Mouse (Mus musculus) liver, embryonic 16.5 days (tissue): ENCODE results near the gene Dlg1. TPM values are rescaled to one million over a fixed set of nuclear protein-coding genes. Genes with fewer than 3 reads are reported as not detected.

ENCODE experiments used
- ATAC-seq: fragments of 200-750 bp; cut with Nextera tagmentation; 2 replicates; pipeline ENCODE4 v1.8.0; 2017; ENCODE audit warnings: low read depth, mild to moderate bottlenecking, moderate number of reproducible peaks, moderate library complexity
- H3K27ac ChIP-seq: fragments of 300-500 bp; sonication (generic); 2 replicates; pipeline ENCODE4 v1.5.1; 2014; ENCODE audit warnings: mild to moderate bottlenecking, low read length
- H3K27me3 ChIP-seq: fragments of 300-500 bp; sonication (generic); 2 replicates; pipeline ENCODE4 v1.6.1; 2014; ENCODE audit warnings: low read depth, low read length, mixed read lengths; ENCODE audit not compliant: control insufficient read depth, insufficient read depth
- H3K36me3 ChIP-seq: fragments of 300-500 bp; sonication (generic); 2 replicates; pipeline ENCODE4 v1.6.1; 2014; ENCODE audit warnings: mild to moderate bottlenecking; ENCODE audit not compliant: control insufficient read depth, insufficient read depth
- H3K4me1 ChIP-seq: fragments of 300-500 bp; sonication (generic); 2 replicates; pipeline ENCODE4 v1.6.1; 2014; ENCODE audit warnings: low read depth, low read length, mixed read lengths; ENCODE audit not compliant: control insufficient read depth
- H3K4me2 ChIP-seq: fragments of 300-500 bp; sonication (generic); 2 replicates; pipeline ENCODE4 v1.6.1; 2014; ENCODE audit warnings: low read depth, low read length, mixed read lengths
- H3K4me3 ChIP-seq: fragments of 300-500 bp; sonication (generic); 2 replicates; pipeline ENCODE4 v1.5.1; 2014; ENCODE audit warnings: low read depth, mild to moderate bottlenecking, low read length
- H3K9ac ChIP-seq: fragments of 300-500 bp; sonication (generic); 2 replicates; pipeline ENCODE4 v1.6.1; 2014; ENCODE audit warnings: low read depth, low read length
- H3K9me3 ChIP-seq: fragments of 300-500 bp; sonication (generic); replicated peaks from 2 replicates; pipeline ENCODE4 v1.6.1; 2016; ENCODE audit warnings: low read length; ENCODE audit not compliant: control insufficient read depth
- whole genome bisulfite sequencing: fragments of 180-500 bp; shearing (Covaris S2); extraction: QIAGEN DNeasy Blood & Tissue Kit; methylation state at CpG from one replicate; pipeline ENCODE4 v1.1.7; 2014; ENCODE audit not compliant: insufficient replicate concordance; 5-methylcytosine and 5-hydroxymethylcytosine counted together
- polyA plus RNA-seq: library from polyadenylated mRNA; unstranded; fragments of >200 nt; fragmentation: Nextera tagmentation; extraction: Ambion mirVana; gene quantifications from 2 replicates; pipeline ENCODE4 v1.2.1, GENCODE M21; 2015

Dlg1 gene
- polyA plus RNA-seq, 1 experiment from 2014 or later: 6.7 TPM

DNA sequence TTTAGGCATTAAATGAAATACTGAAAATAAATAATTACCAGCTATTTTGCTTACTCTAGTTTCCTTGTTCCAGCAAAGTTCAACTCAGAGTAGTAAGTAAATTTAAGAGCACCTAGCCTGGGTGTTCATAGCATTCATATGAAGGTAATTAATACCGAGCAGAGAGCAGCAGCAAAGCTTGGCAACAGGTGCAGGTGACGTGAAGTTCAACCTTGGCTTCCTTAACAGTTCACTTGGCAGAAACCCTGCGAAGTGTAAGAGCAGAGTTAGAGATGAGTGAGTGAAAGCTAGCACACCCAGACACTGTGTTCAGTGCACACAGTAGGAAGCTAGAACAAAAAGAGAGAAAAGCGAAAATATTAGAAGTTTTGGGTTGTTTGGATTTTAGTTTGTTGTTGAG lies 167.5 kb downstream of the Dlg1 start:
- Histone ChIP-seq H3K27me3 (no peaks in the 10 kb centered on the region), H3K9ac (no peak overlapping the region), H3K36me3 (no peaks in the 10 kb centered on the region), H3K27ac (no peak overlapping the region), H3K4me3 (no peak overlapping the region), H3K4me2 (no peak overlapping the region), H3K9me3 (no peaks in the 10 kb centered on the region), H3K4me1 (no peaks in the 10 kb centered on the region)
- WGBS: 78% methylated on average over 4 of the region's 4 CpGs
- ATAC-seq: no peak

DNA sequence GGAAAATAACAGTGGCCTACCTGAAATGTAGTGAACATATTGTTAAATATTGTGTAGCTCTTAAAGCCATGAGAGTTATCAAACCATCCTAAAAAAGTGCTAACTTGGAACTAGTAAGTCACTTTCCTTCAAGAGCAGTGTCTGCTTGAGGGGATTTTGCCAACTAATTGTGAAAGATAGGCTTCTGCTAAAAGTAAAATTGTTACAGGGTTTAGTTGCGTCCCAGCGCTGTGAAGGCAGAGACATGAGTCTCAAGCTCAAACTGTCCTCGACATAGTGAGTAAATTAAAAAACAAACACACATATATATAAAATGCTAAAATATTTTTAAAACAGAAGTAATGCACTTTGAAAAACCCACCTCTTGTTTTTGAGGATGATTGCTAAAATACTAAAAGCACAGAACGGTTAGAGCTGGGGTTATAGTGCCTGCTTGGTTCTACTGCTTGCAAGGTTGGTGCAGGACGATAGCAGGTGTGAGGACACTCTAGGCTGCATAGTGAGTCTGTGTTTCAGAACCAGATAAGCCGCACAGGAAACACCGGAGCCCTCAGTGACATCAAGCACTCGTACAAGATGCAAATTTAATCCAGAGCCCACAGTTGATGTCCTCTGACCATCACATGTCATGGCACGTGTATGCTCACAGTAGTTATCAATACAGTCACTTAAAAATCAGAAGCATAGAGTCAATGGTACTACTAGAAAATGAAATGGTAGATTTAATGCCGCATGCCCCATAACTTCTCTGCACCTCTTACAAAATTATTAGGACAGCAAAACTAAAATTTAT lies 169.6 kb downstream of the Dlg1 start:
- no peak for ATAC-seq
- 59% methylated on average over 10 of the region's 10 CpGs for WGBS
- H3K36me3 ChIP-seq: no peaks in the 10 kb centered on the region

DNA sequence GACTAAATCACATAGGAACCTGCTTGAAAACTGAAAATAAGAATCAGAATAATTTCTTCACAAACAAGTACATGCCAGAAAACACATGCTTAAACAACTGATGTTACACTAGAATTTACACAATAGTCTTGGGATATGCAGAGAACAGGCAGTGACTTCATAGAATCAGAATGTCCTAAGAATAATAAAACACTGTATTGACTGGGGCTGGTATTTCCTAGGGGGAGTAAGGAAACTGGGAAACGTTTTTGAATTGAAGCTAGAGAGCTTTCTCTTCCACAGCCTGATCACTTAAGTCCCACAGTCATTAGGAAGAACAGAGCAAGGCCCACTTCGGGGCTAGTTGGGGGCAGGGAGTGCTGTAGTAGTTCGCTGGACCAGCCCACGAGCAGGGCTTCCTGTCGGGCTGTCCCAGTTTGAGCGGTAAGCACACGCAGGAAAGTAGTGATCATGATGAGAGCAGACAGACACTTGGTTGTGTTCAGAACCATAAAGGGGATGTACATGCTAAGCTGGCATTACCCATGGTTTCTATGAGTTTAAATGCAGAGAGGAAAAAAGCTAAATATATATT lies 170.9 kb downstream of the Dlg1 start:
- Histone ChIP-seq H3K9ac (no peak overlapping the region), H3K27ac (no peak overlapping the region), H3K9me3 (no peaks in the 10 kb centered on the region), H3K4me3 (no peak overlapping the region), H3K4me2 (no peak overlapping the region), H3K27me3 (no peaks in the 10 kb centered on the region), H3K36me3 (no peaks in the 10 kb centered on the region), H3K4me1 (no peaks in the 10 kb centered on the region)
- ATAC-seq: no peak
- 36% methylated on average over 7 of the region's 7 CpGs for WGBS

More for the DNA sequence above, 169.6 kb downstream of the Dlg1 start:
- Histone ChIP-seq H3K4me1 (no peaks in the 10 kb centered on the region), H3K9me3 (no peaks in the 10 kb centered on the region), H3K27me3 (no peaks in the 10 kb centered on the region), H3K4me2 (no peak overlapping the region), H3K9ac (no peak overlapping the region), H3K4me3 (no peak overlapping the region), H3K27ac (no peak overlapping the region)

DNA sequence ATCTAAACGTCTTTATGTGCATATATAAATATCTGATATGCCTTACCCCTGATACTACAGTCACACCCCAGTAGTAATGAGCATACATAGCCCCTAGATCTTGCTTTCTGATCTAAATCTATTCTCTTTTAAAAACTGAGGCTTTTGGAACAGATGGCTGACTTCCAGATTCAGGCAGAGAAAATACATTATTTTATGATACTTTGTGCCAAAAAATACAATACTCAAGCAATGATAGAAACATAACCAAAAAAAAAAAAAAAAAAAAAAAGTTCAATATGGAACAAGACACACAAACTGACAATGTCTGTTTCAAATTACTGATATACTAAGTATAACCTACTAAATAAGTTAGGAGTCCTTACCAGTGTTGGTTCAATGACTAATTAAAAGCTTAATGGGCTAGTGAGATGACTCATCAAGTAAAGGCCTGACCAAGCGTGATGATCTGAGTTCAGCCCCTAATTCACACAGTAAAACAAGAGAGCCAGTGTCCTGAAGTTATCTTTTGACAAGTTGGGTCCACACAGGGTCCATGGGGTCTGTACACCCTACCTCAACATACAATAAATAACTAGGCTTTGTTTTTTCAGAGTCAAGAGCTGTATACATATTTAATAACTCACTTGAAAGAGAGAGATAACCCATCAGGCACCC lies 171.5 kb downstream of the Dlg1 start:
- WGBS: 68% methylated on average over 2 of the region's 2 CpGs
- Histone ChIP-seq H3K4me2 (no peak overlapping the region), H3K9ac (no peak overlapping the region), H3K4me3 (no peak overlapping the region), H3K36me3 (no peaks in the 10 kb centered on the region), H3K27ac (no peak overlapping the region), H3K9me3 (no peaks in the 10 kb centered on the region), H3K27me3 (no peaks in the 10 kb centered on the region), H3K4me1 (no peaks in the 10 kb centered on the region)
- ATAC-seq: no peak

DNA sequence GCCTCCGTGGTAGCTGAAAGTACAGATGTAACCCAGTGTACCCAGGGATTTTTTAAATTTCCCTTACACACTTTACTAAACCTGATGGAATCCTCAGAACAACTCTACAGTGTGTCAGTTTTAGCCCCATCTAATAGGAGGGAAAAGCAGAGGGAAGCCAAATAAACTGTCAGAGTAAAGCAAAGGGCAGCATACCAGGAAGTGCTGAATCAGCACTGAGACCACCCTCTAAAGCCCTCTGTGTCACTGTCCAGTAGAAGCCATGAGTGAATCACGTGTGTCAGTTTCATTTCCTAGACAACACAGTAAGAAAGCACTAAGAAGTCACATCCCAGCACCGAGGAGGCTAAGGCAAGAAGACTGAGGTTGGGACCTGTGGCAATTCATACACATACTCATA lies 174.1 kb downstream of the Dlg1 start:
- H3K4me1 ChIP-seq: no peaks in the 10 kb centered on the region
- H3K4me3 ChIP-seq: no peak overlapping the region
- H3K9ac ChIP-seq: no peak overlapping the region
- no peaks in the 10 kb centered on the region for H3K36me3 ChIP-seq
- 66% methylated on average over 3 of the region's 3 CpGs for WGBS
- H3K4me2 ChIP-seq: no peak overlapping the region
- no peaks in the 10 kb centered on the region for H3K27me3 ChIP-seq
- ATAC-seq: no peak
- no peak overlapping the region for H3K27ac ChIP-seq
- no peaks in the 10 kb centered on the region for H3K9me3 ChIP-seq

DNA sequence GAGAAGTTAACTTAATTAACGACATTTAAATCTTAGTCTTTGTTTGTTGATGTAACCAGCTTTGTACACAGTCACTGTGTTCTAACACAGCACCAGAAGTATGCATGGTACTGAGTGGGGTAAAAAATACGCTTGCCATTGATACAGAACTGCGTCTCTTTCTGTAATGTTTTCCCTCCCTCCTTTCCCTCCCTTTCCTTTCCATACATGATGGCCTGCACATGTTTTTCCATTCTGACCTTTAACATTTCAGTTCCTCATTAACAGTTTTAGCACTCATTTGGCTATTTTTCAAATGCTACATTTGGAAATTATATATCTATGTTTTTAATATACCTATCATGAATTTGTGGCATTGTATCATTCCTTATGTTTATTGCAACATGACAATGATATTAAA lies 181.0 kb downstream of the Dlg1 start:
- WGBS: 85% methylated on average over 3 of the region's 3 CpGs
- Histone ChIP-seq H3K4me3 (no peak overlapping the region), H3K4me1 (no peaks in the 10 kb centered on the region), H3K27me3 (no peaks in the 10 kb centered on the region), H3K4me2 (no peak overlapping the region), H3K9me3 (no peaks in the 10 kb centered on the region), H3K36me3 (0 out of 2 replicates have a peak, but pooled peaks cover 3% of the 10 kb centered on the region), H3K27ac (no peak overlapping the region), H3K9ac (no peak overlapping the region)
- no peak for ATAC-seq

DNA sequence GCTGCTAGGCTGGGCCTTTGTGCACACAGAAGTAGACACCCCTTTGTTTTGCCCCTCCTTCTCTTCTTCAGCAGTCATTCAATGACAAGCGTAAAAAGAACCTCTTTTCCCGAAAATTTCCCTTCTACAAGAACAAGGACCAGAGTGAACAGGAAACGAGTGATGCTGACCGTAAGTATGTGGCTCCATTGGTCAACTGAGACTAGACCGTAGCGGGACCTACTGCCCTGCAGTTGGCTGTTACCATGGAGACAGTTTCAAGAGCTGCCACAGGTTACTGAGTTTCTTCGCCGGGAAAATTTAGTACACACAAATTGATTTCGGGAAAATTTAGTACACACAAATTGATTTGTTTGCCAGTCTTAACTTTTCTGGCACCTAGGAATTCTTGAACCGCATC lies 183.5 kb downstream of the Dlg1 start:
- Histone ChIP-seq H3K27ac (no peak overlapping the region), H3K27me3 (no peaks in the 10 kb centered on the region), H3K36me3 (0 out of 2 replicates have a peak, but pooled peaks cover 3% of the 10 kb centered on the region), H3K4me2 (no peak overlapping the region), H3K9ac (no peak overlapping the region), H3K4me1 (no peaks in the 10 kb centered on the region), H3K9me3 (no peaks in the 10 kb centered on the region), H3K4me3 (no peak overlapping the region)
- ATAC-seq: no peak
- 83% methylated on average over 10 of the region's 10 CpGs for WGBS

DNA sequence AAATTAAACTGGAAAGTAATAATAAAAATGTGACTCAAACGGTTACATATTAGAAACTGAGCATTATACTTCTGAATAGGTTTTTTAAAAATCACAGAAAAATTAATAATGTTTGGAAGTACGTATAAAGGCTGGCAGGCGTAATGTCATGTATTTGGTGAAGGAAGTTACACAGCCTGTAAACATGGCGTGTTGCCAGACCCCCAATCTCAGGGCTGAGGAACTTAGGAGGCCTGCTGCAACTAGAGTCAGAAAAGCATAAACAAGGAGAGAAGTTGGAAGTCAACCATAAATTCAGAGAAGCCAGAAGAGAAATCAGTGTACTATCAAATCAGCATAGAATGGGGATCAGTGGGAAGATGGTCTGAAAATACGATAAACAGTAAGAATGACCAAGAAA lies 200.7 kb downstream of the Dlg1 start:
- Histone ChIP-seq H3K27me3 (no peaks in the 10 kb centered on the region), H3K36me3 (peaks cover 12% of the 10 kb centered on the region), H3K27ac (no peak overlapping the region), H3K9me3 (no peaks in the 10 kb centered on the region), H3K4me2 (no peak overlapping the region), H3K4me3 (no peak overlapping the region), H3K4me1 (no peaks in the 10 kb centered on the region), H3K9ac (no peak overlapping the region)
- 75% methylated on average over 5 of the region's 5 CpGs for WGBS
- ATAC-seq: no peak

DNA sequence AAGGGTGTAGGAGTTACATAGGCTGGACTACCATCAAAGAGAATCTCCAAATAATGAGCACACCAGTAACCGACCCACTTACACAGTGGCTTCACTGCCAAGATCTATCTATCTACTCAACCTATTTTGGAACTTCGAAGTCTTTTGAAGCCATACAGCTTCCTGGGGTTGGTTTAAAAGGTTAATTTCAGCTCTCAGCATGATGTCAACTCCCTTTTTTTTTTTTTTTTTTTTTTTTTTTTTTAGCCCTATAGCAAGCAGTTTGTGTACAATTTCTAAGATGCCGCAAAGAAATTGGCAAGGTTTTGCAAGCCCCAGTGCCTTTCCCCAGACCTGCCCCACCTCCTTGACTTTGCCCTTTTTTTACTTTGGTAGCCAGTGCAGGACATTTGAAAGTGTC lies 202.0 kb downstream of the Dlg1 start:
- no peak overlapping the region for H3K4me2 ChIP-seq
- H3K9ac ChIP-seq: no peak overlapping the region
- H3K4me1 ChIP-seq: no peaks in the 10 kb centered on the region
- no peak overlapping the region for H3K27ac ChIP-seq
- WGBS: 82% methylated on average over 3 of the region's 3 CpGs
- peaks cover 12% of the 10 kb centered on the region for H3K36me3 ChIP-seq
- ATAC-seq: no peak
- H3K27me3 ChIP-seq: no peaks in the 10 kb centered on the region
- no peak overlapping the region for H3K4me3 ChIP-seq
- H3K9me3 ChIP-seq: no peaks in the 10 kb centered on the region
